Mouse (Mus musculus): Measurements from ENCODE around the gene Tram2. TPM values are rescaled to one million over a fixed set of nuclear protein-coding genes. Genes with fewer than 3 reads are reported as not detected.
A peak's percentile ranks its signal among the peaks of the same experiment; 100 is the strongest.

The Tram2 gene
- total RNA-seq, 2 experiments from 2014 or later, result 1.1 to 2.9 TPM

DNA sequence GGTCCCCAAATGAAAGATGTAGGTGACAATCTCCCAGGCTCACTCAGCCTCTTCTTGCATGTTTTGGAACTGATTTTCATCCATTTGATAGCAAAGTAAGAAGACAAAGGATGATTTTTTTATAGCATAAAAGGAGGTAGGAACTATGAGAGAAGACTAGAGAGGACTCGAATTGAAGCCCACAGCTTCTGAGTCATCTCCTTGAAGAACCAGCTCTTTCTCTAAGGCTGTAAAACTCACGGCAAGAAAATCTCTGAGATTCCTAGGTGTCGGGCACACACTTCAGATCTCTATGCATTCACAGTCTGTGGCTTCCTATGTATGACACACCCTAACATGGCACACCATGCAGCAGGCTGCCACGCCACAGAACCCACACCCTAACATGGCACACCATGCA lies 50.0 kb downstream of the Tram2 start:
- no peak for ATAC-seq (replicated peaks; ENCODE audit: low FRiP score, low TSS enrichment, poor library complexity, severe bottlenecking)

DNA sequence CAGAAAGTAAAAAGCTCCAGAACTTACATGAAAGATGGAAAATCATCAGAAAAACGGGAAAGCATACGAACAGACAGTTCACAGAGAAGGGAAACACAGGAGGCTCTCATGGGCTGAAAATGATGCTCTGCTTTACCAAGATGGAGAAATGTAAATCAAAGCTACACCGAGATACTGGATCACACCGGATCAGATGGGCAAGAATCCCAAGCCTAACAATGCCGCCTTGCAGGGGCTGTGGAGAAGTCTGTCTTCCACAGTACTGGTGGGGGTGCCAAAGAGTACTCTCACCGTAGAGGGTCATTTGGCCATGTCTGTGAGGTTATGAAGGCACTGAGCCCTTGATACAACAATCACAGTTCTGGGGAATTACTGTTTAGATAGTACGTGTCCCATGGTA lies 52.5 kb downstream of the Tram2 start:
- ATAC-seq (replicated peaks; ENCODE audit: low FRiP score, low TSS enrichment, poor library complexity, severe bottlenecking), result no peak

GRCm38 (mm10) chr1:21025203-21025602 lies 53.8 kb downstream of the Tram2 start:
- ATAC-seq (replicated peaks; ENCODE audit: low FRiP score, low TSS enrichment, poor library complexity, severe bottlenecking), result no peak

DNA sequence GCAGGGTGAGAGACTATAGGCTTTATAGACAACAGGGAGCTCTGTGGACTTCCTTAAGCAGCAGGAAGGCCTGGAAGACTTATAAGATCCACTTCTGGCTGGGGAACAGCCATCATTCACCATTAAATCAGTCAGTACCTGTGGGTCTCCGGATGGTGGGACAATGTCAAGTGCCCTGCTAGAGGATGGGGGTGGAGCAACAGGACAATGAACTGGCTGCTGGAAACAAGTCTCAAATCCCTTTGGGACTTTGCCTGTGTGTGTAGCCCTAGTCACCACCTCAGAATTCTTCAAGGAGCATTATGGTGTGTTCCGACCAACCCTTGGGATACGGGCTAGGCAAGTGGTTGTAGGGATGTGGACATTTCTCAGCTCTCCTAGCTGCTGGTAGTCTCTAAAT lies 55.9 kb downstream of the Tram2 start:
- ATAC-seq (replicated peaks; ENCODE audit: low FRiP score, low TSS enrichment, poor library complexity, severe bottlenecking), result no peak

- ATAC-seq (replicated peaks; ENCODE audit: low FRiP score, low TSS enrichment, poor library complexity, severe bottlenecking), result peak; percentile 61
Measured at GRCm38 (mm10) chr1:21014463-21014862, 64.6 kb downstream of the Tram2 start.

GRCm38 (mm10) chr1:21010282-21010800 lies 68.7 kb downstream of the Tram2 start:
- no peak for ATAC-seq (replicated peaks; ENCODE audit: low FRiP score, low TSS enrichment, poor library complexity, severe bottlenecking)

DNA sequence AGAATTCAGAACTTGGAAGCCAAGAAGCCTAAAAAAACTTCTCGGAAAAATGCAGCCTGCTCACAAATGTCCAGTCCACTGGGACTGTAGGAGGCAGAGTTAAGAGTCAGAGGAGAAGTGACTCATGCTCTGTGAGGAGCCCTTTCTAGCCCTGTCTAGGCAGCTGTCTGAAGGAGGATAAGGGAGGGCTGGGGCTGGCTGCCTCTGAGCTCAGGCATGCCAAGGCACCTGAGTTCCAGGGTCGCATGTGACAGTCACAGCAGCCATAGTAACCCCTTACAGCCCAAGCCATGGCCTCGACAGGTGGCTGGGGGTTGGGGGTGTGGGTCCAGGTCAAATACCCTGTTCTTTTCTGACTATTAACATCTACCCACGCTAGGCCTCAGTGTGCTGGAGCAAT lies 70.1 kb downstream of the Tram2 start:
- ATAC-seq (replicated peaks; ENCODE audit: low FRiP score, low TSS enrichment, poor library complexity, severe bottlenecking), result no peak

GRCm38 (mm10) chr1:21007941-21008701 lies 70.9 kb downstream of the Tram2 start:
- ATAC-seq (replicated peaks; ENCODE audit: low FRiP score, low TSS enrichment, poor library complexity, severe bottlenecking), result no peak

DNA sequence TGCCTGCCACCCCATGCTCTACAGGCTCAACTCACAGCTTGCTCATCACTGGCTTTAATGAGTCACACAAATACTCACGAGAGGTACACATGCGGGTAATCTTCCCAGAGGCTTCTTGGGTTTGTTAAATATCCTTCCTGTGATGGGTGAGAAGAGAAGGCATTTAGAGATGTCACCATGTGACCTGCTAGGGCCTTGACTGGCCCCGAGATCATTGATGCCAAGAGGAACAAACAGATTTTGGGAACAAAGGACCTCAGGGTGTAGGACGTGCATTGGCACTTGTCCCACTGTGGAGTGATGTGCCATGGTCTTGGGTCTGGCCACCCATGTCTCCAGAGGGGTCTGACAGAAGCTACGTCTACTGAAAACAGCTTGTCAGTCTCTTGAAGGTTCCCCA lies 72.3 kb downstream of the Tram2 start:
- no peak for ATAC-seq (replicated peaks; ENCODE audit: low FRiP score, low TSS enrichment, poor library complexity, severe bottlenecking)

DNA sequence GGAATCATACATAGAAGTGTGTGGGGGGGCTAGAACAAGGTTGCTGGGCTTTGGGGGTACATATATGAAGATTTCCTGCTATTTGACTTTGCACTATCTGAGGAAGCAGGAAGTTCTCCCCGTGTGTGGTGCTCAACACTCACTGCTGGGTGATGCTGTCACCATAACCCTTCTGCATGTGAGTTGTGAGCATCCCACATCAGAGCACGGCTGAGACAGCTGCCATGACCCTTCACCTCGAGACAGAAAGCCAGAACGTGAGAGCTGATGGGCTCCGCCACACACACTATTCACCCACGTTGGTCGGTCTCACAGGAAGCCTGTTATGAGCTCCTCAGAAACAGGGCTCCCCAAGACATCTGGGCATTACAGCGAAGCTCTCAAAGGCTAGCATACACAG lies 74.4 kb downstream of the Tram2 start:
- no peak for ATAC-seq (replicated peaks; ENCODE audit: low FRiP score, low TSS enrichment, poor library complexity, severe bottlenecking)

- ATAC-seq (replicated peaks; ENCODE audit: low FRiP score, low TSS enrichment, poor library complexity, severe bottlenecking), result no peak
Measured at GRCm38 (mm10) chr1:21002246-21003142, 76.5 kb downstream of the Tram2 start.

GRCm38 (mm10) chr1:20997881-20998389 lies 81.1 kb downstream of the Tram2 start:
- no peak for ATAC-seq (replicated peaks; ENCODE audit: low FRiP score, low TSS enrichment, poor library complexity, severe bottlenecking)

GRCm38 (mm10) chr1:20997328-20997689 lies 81.7 kb downstream of the Tram2 start:
- no peak for ATAC-seq (replicated peaks; ENCODE audit: low FRiP score, low TSS enrichment, poor library complexity, severe bottlenecking)

DNA sequence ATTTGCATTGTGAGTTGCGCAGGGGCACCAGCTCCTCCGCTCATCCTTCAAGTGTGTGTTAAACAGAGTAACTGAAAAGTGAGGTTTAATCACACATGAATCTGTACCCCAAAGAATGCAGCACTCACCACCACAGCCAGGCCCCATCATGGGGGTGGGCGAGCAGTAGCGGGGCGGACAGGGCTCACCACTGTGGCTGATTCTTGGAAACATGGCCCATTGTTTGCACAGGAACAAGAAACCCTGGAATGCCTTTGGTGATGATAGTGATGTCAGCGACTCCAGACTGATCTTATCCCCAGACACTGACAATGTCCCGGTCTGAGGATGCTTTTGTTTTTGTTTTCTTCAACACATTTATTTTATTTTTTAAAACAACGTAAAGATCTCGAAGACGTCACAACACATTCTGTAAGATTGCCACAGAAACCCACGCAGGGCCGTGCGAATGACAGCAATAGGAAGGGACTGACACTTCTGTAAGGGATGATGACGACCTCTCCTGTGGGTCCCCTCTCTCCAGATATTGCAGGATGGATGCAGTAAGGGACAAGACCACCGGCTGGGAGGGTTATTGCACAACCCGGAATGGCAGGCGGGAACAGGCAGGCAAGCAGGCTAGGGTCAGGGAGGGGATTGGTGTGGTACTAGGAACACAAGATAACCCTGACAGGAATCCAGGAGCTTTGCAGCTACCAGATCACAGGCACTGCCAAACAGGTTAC lies 82.3 kb downstream of the Tram2 start:
- no peak for ATAC-seq (replicated peaks; ENCODE audit: low FRiP score, low TSS enrichment, poor library complexity, severe bottlenecking)

DNA sequence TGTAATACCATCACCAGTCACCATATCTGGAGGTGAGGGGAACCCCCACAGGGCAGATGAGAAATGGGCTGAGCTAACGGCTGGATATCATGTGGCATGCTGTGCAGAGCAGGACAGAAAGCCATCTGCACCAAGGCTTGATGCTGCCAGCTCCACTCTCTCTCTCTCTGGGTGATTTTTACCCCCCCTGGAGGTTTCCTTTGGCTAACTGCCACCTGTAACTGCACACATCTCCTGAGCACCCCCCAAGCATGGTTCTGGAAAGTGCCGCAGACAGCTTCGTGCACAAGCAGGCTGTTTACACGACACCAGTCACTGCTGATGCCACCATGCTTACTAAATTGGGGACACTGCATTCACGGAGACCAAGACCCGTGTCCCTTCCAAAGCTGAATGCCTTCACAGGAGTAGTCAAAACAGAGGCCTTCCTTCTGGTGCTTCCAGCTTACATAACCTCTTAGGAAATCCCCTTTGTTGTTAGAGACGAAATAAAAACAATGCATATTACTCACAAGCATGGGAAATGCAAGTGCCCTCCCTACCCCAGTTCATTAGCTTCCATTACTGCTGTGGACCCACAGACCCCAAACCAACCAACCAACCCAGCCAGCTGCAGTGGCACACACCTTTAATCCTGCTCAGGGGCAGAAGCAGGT lies 83.6 kb downstream of the Tram2 start:
- peak; percentile 84 for ATAC-seq (replicated peaks; ENCODE audit: low FRiP score, low TSS enrichment, poor library complexity, severe bottlenecking)

- ATAC-seq (replicated peaks; ENCODE audit: low FRiP score, low TSS enrichment, poor library complexity, severe bottlenecking), result peak; percentile 58
Measured at GRCm38 (mm10) chr1:20994338-20994737, 84.7 kb downstream of the Tram2 start.

DNA sequence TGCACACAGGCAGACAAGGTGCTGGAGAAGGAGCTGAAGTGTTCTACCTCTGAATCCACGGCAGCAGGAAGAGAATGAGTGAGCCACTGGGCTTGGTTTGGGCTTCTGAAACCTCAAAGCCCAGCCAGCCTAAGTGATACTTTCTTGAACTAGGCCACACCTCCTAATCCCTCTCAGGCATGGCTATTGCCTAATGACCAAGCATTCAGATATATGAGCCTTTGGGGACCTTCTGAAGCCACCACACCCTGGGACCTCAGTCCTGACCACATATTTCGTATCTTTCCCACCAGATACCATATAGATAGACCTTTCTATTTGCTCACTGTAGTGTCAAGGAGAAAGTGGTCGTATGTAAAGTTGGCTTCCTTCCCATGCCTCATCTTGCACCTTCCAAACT lies 85.3 kb downstream of the Tram2 start:
- peak; percentile 16 for ATAC-seq (replicated peaks; ENCODE audit: low FRiP score, low TSS enrichment, poor library complexity, severe bottlenecking)

GRCm38 (mm10) chr1:20989461-20990083 lies 89.5 kb downstream of the Tram2 start:
- ATAC-seq (replicated peaks; ENCODE audit: low FRiP score, low TSS enrichment, poor library complexity, severe bottlenecking), result no peak

Measured in megakaryocyte-erythroid progenitor cell, adult 5-6 weeks (primary cell).